Mouse (Mus musculus): ENCODE results near the gene Sohlh2. TPM values are rescaled to one million over a fixed set of nuclear protein-coding genes. Genes with fewer than 3 reads are reported as not detected.

The Sohlh2 gene
- polyA plus RNA-seq, 1 experiment from 2014 or later: not detected

- ATAC-seq (ENCODE audit: insufficient number of reproducible peaks, insufficient read depth, low FRiP score, low TSS enrichment): no peak
- H3K9me3 ChIP-seq: no peaks in the 10 kb centered on the region
- 90% methylated on average over 12 of the region's 12 CpGs for WGBS
These were observed 64.9 kb downstream of the Sohlh2 start for GRCm38 (mm10) chr3:55246618-55247272.

GRCm38 (mm10) chr3:55248048-55248447 lies 66.2 kb downstream of the Sohlh2 start:
- Histone ChIP-seq H3K27me3 (no peaks in the 10 kb centered on the region), H3K4me2 (replicated peaks) (no peak overlapping the region), H3K4me1 (peaks cover 7% of the 10 kb centered on the region; the same call in 1 of the 2 replicates), H3K9me3 (no peaks in the 10 kb centered on the region), H3K36me3 (peaks cover 8% of the 10 kb centered on the region; the same call in 1 of the 2 replicates), H3K4me3 (no peak overlapping the region), H3K9ac (no peak overlapping the region), H3K27ac (no peak overlapping the region)
- ATAC-seq (ENCODE audit: insufficient number of reproducible peaks, insufficient read depth, low FRiP score, low TSS enrichment): no peak
- 84% methylated on average over 3 of the region's 3 CpGs for WGBS

More at GRCm38 (mm10) chr3:55246618-55247272, 64.9 kb downstream of the Sohlh2 start:
- H3K27ac ChIP-seq: no peak overlapping the region
- no peaks in the 10 kb centered on the region for H3K27me3 ChIP-seq
- H3K4me1 ChIP-seq: peaks cover 7% of the 10 kb centered on the region; the same call in 1 of the 2 replicates
- H3K4me2 ChIP-seq (replicated peaks): no peak overlapping the region
- H3K36me3 ChIP-seq: peaks cover 8% of the 10 kb centered on the region; the same call in 1 of the 2 replicates
- H3K4me3 ChIP-seq: no peak overlapping the region
- H3K9ac ChIP-seq: no peak overlapping the region

DNA sequence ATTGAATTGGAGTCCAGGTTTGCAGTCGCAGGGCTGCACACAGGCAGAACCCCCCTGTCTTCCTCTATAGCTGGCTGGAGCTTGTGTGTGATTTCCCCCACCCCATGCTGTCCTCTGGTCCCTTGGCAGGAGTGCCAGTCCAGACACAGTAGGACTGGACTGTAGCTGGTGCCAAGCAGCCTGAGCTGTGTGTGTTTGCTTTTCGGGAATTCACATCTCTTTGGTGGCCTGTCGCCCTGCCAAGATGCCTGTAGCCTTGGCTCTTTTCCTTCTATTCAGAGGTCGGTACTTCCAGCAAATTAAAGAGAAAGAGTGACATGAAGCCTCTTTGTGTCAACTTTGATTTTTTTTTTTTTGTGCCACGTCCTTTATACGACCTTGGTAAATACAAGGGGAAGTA lies 66.7 kb downstream of the Sohlh2 start:
- Histone ChIP-seq H3K4me3 (no peak overlapping the region), H3K27me3 (no peaks in the 10 kb centered on the region), H3K4me1 (peaks cover 4% of the 10 kb centered on the region; the same call in 1 of the 2 replicates), H3K9ac (no peak overlapping the region), H3K4me2 (replicated peaks) (no peak overlapping the region), H3K36me3 (peaks cover 8% of the 10 kb centered on the region; the same call in 1 of the 2 replicates), H3K27ac (no peak overlapping the region), H3K9me3 (no peaks in the 10 kb centered on the region)
- ATAC-seq (ENCODE audit: insufficient number of reproducible peaks, insufficient read depth, low FRiP score, low TSS enrichment): no peak
- 80% methylated on average over 6 of the region's 6 CpGs for WGBS

DNA sequence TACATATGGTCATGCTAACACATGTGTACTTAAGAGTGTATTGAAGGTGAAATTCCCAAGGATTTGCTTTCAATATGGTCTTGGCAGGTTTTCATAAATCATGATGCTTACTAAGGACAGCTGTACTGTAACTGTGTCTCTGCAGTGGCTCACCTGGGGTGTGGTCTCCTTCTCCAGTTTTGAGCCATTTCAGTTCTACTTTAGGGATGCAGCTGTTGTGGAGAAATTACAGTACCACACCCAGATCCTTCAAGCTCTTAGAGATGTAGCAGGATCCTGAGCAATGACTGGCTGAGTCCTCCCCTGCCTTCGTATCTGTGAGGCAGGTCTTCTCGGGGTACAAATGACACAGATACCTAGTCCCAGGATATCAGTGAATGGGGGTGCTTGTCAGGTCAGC lies 68.8 kb downstream of the Sohlh2 start:
- 83% methylated on average over 2 of the region's 2 CpGs for WGBS

More for the DNA sequence above, 68.8 kb downstream of the Sohlh2 start:
- Histone ChIP-seq H3K4me1 (no peaks in the 10 kb centered on the region), H3K27me3 (no peaks in the 10 kb centered on the region), H3K4me2 (replicated peaks) (no peak overlapping the region), H3K4me3 (no peak overlapping the region), H3K9me3 (no peaks in the 10 kb centered on the region), H3K27ac (no peak overlapping the region), H3K36me3 (peaks cover 11% of the 10 kb centered on the region; the same call in 1 of the 2 replicates), H3K9ac (no peak overlapping the region)
- ATAC-seq (ENCODE audit: insufficient number of reproducible peaks, insufficient read depth, low FRiP score, low TSS enrichment): no peak

Small RNA genes lying within 50 kb of the gene (microRNA-seq; reads per million reads assigned to microRNA genes)
- gene Gm22029: not detected

Other genes starting within 250 kb of the Sohlh2 start
- 2.8 and 3.1 TPM in 2 replicates for gene Ccna1, start 126.5 kb upstream of the Sohlh2 start, polyA plus RNA-seq (2016; fragmentation: Nextera tagmentation; extraction: Ambion mirVana)
- gene Spg20, start 69.9 kb upstream of the Sohlh2 start, polyA plus RNA-seq (2016; fragmentation: Nextera tagmentation; extraction: Ambion mirVana): 82.4 and 86.5 TPM in 2 replicates
- gene Ccdc169, start 44.7 kb upstream of the Sohlh2 start, polyA plus RNA-seq (2016; fragmentation: Nextera tagmentation; extraction: Ambion mirVana): 0.08 and 0.10 TPM in 2 replicates
- gene Dclk1, start 60.3 kb downstream of the Sohlh2 start, polyA plus RNA-seq (2016; fragmentation: Nextera tagmentation; extraction: Ambion mirVana): 68.6 and 69.7 TPM in 2 replicates